ENCODE assay signal across 9 mouse cellular contexts in genomic region chr6:122309446-122309960, GRCm38 (mm10). TPM values are rescaled to one million over a fixed set of nuclear protein-coding genes. Genes with fewer than 3 reads are reported as not detected.
DNase-seq lines count a peak whose midpoint lies in the region; ATAC-seq and TF ChIP-seq lines count a peak whose summit lies in the region.
"Had no signal": no experiment of that assay in that cellular context is flagged by ENCODE, and none has a peak within 500 bp of the region (broad histone marks: within the 10 kb centered on the region; RNA-seq: fewer than 3 reads in every experiment).

No protein-coding gene starts in this region.

- H3K9ac ChIP-seq in hindbrain, embryonic 12.5 days: peak overlapping the region; percentile 75

- H3K4me1 ChIP-seq in heart, embryonic 10.5 days: peaks cover 16% of the 10 kb centered on the region
- H3K4me1 ChIP-seq in bone marrow, adult 2 months (ENCODE audit: control insufficient read depth, insufficient read depth, low read length): no peaks in the 10 kb centered on the region
- H3K4me1 ChIP-seq in hindbrain, embryonic 12.5 days: peaks cover 23% of the 10 kb centered on the region
- H3K4me1 ChIP-seq in midbrain, embryonic 10.5 days: peaks cover 23% of the 10 kb centered on the region

- DNase-seq in heart, embryonic 10.5 days (ENCODE audit: low spot score): no peak
- no peak for DNase-seq in heart, postnatal 4 days
- no peak for DNase-seq in midbrain, embryonic 10.5 days (ENCODE audit: low spot score)
- no peak for DNase-seq in frontal cortex, postnatal 25 days (ENCODE audit: low spot score in 2 of 2)
- no peak for DNase-seq in testis, postnatal 10 days (ENCODE audit: low spot score)
- no peak for DNase-seq in ovary, postnatal 14 days (ENCODE audit: low spot score)

- WGBS in heart, embryonic 10.5 days: 10% methylated on average over 11 of the region's 11 CpGs
- under 1% methylated on average over 11 of the region's 11 CpGs for WGBS in bone marrow, adult 2 months
- 13% methylated on average over 11 of the region's 11 CpGs for WGBS in hindbrain, embryonic 12.5 days
- WGBS in midbrain, embryonic 10.5 days: 17% methylated on average over 11 of the region's 11 CpGs

- no peaks in the 10 kb centered on the region for H3K9me3 ChIP-seq in heart, embryonic 10.5 days
- no peaks in the 10 kb centered on the region for H3K9me3 ChIP-seq in hindbrain, embryonic 12.5 days (replicated peaks)
- no peaks in the 10 kb centered on the region for H3K9me3 ChIP-seq in midbrain, embryonic 10.5 days (replicated peaks)

- no peak for ATAC-seq in hindbrain, embryonic 12.5 days (ENCODE audit: low FRiP score)

- H3K27me3 ChIP-seq in heart, embryonic 10.5 days (ENCODE audit: insufficient read depth, poor library complexity, severe bottlenecking): no peaks in the 10 kb centered on the region
- no peaks in the 10 kb centered on the region for H3K27me3 ChIP-seq in hindbrain, embryonic 12.5 days
- H3K27me3 ChIP-seq in midbrain, embryonic 10.5 days (ENCODE audit: low read depth, poor library complexity, severe bottlenecking): no peaks in the 10 kb centered on the region

- no peak for TF ChIP-seq CTCF in bone marrow, adult 2 months (IDR thresholded peaks at IDR 0.05; ENCODE audit: control insufficient read depth, insufficient read depth, low read length)

- H3K27ac ChIP-seq in heart, embryonic 10.5 days: peak overlapping the region; percentile 90; the same call in 1 of the 2 replicates
- no peak overlapping the region; the same call in 1 of the 2 replicates for H3K27ac ChIP-seq in bone marrow, adult 2 months (ENCODE audit: control insufficient read depth, insufficient read depth, low read depth, low read length, poor library complexity)
- no peak overlapping the region for H3K27ac ChIP-seq in hindbrain, embryonic 12.5 days
- peak overlapping the region; percentile 88 for H3K27ac ChIP-seq in midbrain, embryonic 10.5 days (replicated peaks)

- H3K4me2 ChIP-seq in hindbrain, embryonic 12.5 days (replicated peaks): peak overlapping the region; percentile 74

- no peak for TF ChIP-seq POLR2A in bone marrow, adult 2 months (IDR thresholded peaks at IDR 0.05; ENCODE audit: borderline replicate concordance, control insufficient read depth, low read depth, low read length)

- peak overlapping the region; percentile 85 for H3K4me3 ChIP-seq in heart, embryonic 10.5 days
- peak overlapping the region; percentile 76 for H3K4me3 ChIP-seq in bone marrow, adult 2 months (replicated peaks; ENCODE audit: control insufficient read depth, low read depth, low read length)
- H3K4me3 ChIP-seq in hindbrain, embryonic 12.5 days: peak overlapping the region; percentile 65
- H3K4me3 ChIP-seq in midbrain, embryonic 10.5 days: peak overlapping the region; percentile 81

- H3K36me3 ChIP-seq in heart, embryonic 10.5 days: peaks cover 21% of the 10 kb centered on the region
- peaks cover 21% of the 10 kb centered on the region for H3K36me3 ChIP-seq in hindbrain, embryonic 12.5 days
- peaks cover 25% of the 10 kb centered on the region for H3K36me3 ChIP-seq in midbrain, embryonic 10.5 days

RNA-seq across cellular contexts. Expression of gene M6pr, which starts 1.0 kb away (rescaled TPM):
- 98.0 and 102 TPM in 2 replicates for polyA plus RNA-seq in heart, embryonic 10.5 days (2016; fragmentation: Nextera tagmentation; extraction: Ambion mirVana)
- total RNA-seq in heart, postnatal 4 days (2021): 10 to 100 TPM; 53.4 to 54.6 TPM
- 37.2 and 37.7 TPM in 2 replicates for polyA plus RNA-seq in bone marrow, adult 2 months (2011; ENCODE audit: insufficient read depth, insufficient read length, low replicate concordance, missing spikeins)
- polyA plus RNA-seq in hindbrain, embryonic 12.5 days (2016; fragmentation: Nextera tagmentation; extraction: Ambion mirVana): 68.7 and 70.4 TPM in 2 replicates
- polyA plus RNA-seq in midbrain, embryonic 10.5 days (2016; fragmentation: Nextera tagmentation; extraction: Ambion mirVana): 94.6 and 95.1 TPM in 2 replicates

RNA-seq across cellular contexts. Expression of gene Klrg1, which starts 26.8 kb away (rescaled TPM):
- polyA plus RNA-seq in heart, embryonic 10.5 days (2016; fragmentation: Nextera tagmentation; extraction: Ambion mirVana): not detected in 2 replicates
- total RNA-seq in heart, postnatal 4 days (2021): not detected
- polyA plus RNA-seq in bone marrow, adult 2 months (2011; ENCODE audit: insufficient read depth, insufficient read length, low replicate concordance, missing spikeins): not detected in 2 replicates
- polyA plus RNA-seq in hindbrain, embryonic 12.5 days (2016; fragmentation: Nextera tagmentation; extraction: Ambion mirVana): 0.14 and 0.33 TPM in 2 replicates
- 0.19 TPM in 1 of 2 replicates, not detected in the other for polyA plus RNA-seq in midbrain, embryonic 10.5 days (2016; fragmentation: Nextera tagmentation; extraction: Ambion mirVana)
- total RNA-seq: neutrophil, adult 5-6 weeks had no signal

RNA-seq across cellular contexts. Expression of gene Phc1, which starts 30.9 kb away (rescaled TPM):
- 15.9 and 21.8 TPM in 2 replicates for polyA plus RNA-seq in heart, embryonic 10.5 days (2016; fragmentation: Nextera tagmentation; extraction: Ambion mirVana)
- total RNA-seq in heart, postnatal 4 days (2021): 10 to 100 TPM; 32.6 to 36.5 TPM
- polyA plus RNA-seq in bone marrow, adult 2 months (2011; ENCODE audit: insufficient read depth, insufficient read length, low replicate concordance, missing spikeins): 4.0 and 13.6 TPM in 2 replicates
- polyA plus RNA-seq in hindbrain, embryonic 12.5 days (2016; fragmentation: Nextera tagmentation; extraction: Ambion mirVana): 34.9 and 40.5 TPM in 2 replicates
- polyA plus RNA-seq in midbrain, embryonic 10.5 days (2016; fragmentation: Nextera tagmentation; extraction: Ambion mirVana): 26.6 and 29.3 TPM in 2 replicates

Comparison
In these comparisons a context has a peak if more than half of its experiments do, and no peak if none do; other contexts are left out.
1. H3K27ac ChIP-seq: peak in heart, embryonic 10.5 days (single experiment) and midbrain, embryonic 10.5 days (single experiment); none in bone marrow, adult 2 months (single experiment) and hindbrain, embryonic 12.5 days (single experiment).
2. Peak in every context shown above with its lines, with median percentiles within 50 percentile points of each other: H3K4me3 ChIP-seq.